Mouse (Mus musculus): ENCODE measurements around the gene Limd2. TPM values are rescaled to one million over a fixed set of nuclear protein-coding genes. Genes with fewer than 3 reads are reported as not detected.

Gene Limd2
- polyA plus RNA-seq, 1 experiment from 2014 or later = 151 TPM

DNA sequence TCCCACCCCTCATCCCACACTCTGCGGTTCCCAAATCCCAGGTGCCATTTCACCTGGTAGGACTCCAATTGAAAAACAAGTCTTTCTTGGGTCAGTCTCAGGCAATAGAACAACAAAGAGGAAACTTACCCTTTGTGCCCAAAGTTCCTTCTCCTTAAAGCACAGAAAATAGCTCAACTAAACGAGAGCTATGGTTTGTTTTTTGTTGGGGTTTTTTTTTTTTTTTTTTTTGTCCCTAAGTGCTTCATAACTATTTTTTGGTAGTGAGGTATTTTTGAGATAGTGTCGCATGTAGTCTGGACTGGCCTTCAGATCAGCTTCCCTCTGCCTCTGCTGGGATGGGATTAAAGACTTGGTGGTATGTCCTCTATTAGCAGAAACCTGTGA lies 33.5 kb upstream of the Limd2 start:
- no peak for ATAC-seq (replicated peaks; ENCODE audit: insufficient number of reproducible peaks, low FRiP score, low TSS enrichment)
- no peaks in the 10 kb centered on the region for H3K27me3 ChIP-seq (ENCODE audit: control insufficient read depth, insufficient read depth, low read length)
- H3K4me2 ChIP-seq = peak overlapping the region; percentile 87
- WGBS (ENCODE audit: insufficient replicate concordance) = 30% methylated on average over 3 of the region's 3 CpGs
- 0 out of 2 replicates have a peak, but pooled peaks cover 6% of the 10 kb centered on the region for H3K4me1 ChIP-seq (ENCODE audit: control insufficient read depth, insufficient read depth, low read length)
- H3K27ac ChIP-seq (ENCODE audit: low read depth, low read length) = peak overlapping the region; percentile 80
- peak overlapping the region; percentile 73 for H3K9ac ChIP-seq (ENCODE audit: low read depth, low read length)
- H3K9me3 ChIP-seq (replicated peaks; ENCODE audit: control insufficient read depth, low read length) = no peaks in the 10 kb centered on the region
- peaks cover 7% of the 10 kb centered on the region; the same call in 1 of the 2 replicates for H3K36me3 ChIP-seq (ENCODE audit: control insufficient read depth, insufficient read depth, low read length)
- H3K4me3 ChIP-seq (ENCODE audit: low read depth, low read length) = peak overlapping the region; percentile 79

DNA sequence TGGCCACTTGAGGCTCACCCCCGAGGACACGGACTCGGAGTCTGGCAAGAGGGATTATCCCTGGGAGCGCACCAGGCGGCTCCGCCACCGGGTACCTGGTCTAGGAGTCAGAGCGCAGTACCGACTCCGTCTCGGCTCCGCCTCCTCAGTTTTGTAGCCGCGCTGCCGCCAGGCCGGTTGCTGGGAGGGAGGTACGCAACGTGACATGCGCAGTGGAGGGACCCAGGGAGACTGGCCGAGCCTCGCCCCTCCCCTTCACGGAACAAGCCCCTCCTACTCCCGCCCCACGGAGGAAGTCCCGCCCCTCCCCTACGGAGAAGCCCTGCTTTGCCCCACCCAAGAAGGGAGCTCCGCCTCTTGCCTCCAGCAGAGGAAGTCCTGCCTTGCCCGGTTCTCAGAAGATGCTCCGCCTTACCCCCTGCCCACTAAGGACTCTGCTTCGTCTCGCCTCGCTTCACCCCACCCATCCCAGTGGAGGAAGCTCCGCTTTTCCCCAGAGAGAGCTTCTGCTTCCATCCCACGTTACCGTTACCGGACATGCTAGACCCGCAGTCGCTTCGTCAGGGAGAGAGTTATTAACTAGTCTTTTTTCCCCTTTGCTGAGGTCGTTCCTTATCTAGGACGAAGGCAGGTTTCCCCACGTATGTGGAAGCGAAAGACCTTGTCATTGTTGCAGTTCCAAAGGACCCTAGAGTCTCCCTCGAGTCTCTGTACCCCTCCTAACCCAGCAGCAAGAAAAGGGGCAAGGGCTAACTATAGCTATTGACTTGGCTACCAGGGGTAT lies 32.9 kb upstream of the Limd2 start:
- peak; percentile 97 for ATAC-seq (replicated peaks; ENCODE audit: insufficient number of reproducible peaks, low FRiP score, low TSS enrichment)
- H3K4me3 ChIP-seq (ENCODE audit: low read depth, low read length) = peak overlapping the region; percentile 79
- H3K9me3 ChIP-seq (replicated peaks; ENCODE audit: control insufficient read depth, low read length) = no peaks in the 10 kb centered on the region
- WGBS (ENCODE audit: insufficient replicate concordance) = under 1% methylated on average over 43 of the region's 44 CpGs
- peak overlapping the region; percentile 85 for H3K9ac ChIP-seq (ENCODE audit: low read depth, low read length)
- peak overlapping the region; percentile 91 for H3K27ac ChIP-seq (ENCODE audit: low read depth, low read length)
- H3K27me3 ChIP-seq (ENCODE audit: control insufficient read depth, insufficient read depth, low read length) = no peaks in the 10 kb centered on the region
- peak overlapping the region; percentile 87 for H3K4me2 ChIP-seq
- H3K36me3 ChIP-seq (ENCODE audit: control insufficient read depth, insufficient read depth, low read length) = peaks cover 7% of the 10 kb centered on the region; the same call in 1 of the 2 replicates
- H3K4me1 ChIP-seq (ENCODE audit: control insufficient read depth, insufficient read depth, low read length) = 0 out of 2 replicates have a peak, but pooled peaks cover 6% of the 10 kb centered on the region

DNA sequence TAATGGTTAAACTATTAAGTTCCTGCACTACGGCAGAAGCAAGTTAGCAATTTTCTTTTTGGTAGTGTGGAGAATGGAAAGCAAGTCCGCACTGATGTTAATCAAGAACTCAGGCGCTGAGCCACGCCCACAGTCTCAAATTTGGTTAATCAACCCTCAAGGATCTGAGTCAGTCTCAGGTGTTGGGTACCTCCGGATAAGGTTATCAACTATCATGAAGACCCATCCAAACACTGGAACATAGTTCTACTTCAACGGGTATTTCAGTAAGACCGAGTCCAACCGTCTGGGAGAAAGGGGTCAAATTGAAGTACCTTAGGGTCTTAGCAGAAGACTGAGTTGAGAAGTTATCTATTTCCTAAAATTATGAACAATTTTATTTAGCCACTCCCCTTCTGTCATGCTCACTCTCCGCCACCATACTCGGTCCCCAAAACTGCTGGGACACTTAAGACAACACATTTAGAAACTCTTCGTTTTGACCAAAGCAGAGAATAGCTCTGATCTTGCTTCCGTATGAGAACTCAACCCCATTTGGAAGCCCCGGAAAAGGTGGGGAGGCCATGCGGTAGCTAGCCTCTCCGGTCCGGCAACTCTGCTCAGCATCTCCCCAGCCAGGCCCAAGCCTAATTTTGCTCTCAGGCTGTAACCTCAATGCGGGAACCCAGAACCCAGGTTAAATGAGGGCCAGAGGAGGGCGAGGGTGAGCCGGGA lies 32.2 kb upstream of the Limd2 start:
- peak overlapping the region; percentile 79 for H3K4me3 ChIP-seq (ENCODE audit: low read depth, low read length)
- H3K4me2 ChIP-seq = peak overlapping the region; percentile 87
- 11% methylated on average over 19 of the region's 19 CpGs for WGBS (ENCODE audit: insufficient replicate concordance)
- H3K9me3 ChIP-seq (replicated peaks; ENCODE audit: control insufficient read depth, low read length) = no peaks in the 10 kb centered on the region
- no peaks in the 10 kb centered on the region for H3K27me3 ChIP-seq (ENCODE audit: control insufficient read depth, insufficient read depth, low read length)
- H3K36me3 ChIP-seq (ENCODE audit: control insufficient read depth, insufficient read depth, low read length) = peaks cover 3% of the 10 kb centered on the region; the same call in 1 of the 2 replicates
- 0 out of 2 replicates have a peak, but pooled peaks cover 6% of the 10 kb centered on the region for H3K4me1 ChIP-seq (ENCODE audit: control insufficient read depth, insufficient read depth, low read length)
- H3K9ac ChIP-seq (ENCODE audit: low read depth, low read length) = peak overlapping the region; percentile 85
- peak overlapping the region; percentile 91 for H3K27ac ChIP-seq (ENCODE audit: low read depth, low read length)
- ATAC-seq (replicated peaks; ENCODE audit: insufficient number of reproducible peaks, low FRiP score, low TSS enrichment) = peak; percentile 25

DNA sequence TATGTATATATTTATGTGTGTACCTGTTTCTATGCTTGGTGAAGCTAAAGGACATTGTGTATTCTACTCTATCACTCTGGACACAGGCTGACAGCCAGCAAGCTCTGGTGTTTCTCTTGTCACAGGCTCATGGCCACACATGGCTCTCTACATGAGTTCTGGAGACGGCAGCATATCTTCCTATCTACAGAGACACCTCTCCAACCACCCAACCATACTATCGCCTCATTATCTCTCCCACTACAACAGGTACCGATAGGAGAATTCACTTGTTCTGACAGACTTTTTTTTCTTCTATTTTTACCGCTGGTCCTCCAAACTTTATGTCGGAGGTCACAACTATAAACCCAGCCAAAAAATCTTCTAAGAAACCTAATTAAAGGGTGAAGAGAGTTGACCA lies 31.6 kb upstream of the Limd2 start:
- Histone ChIP-seq H3K4me3 (ENCODE audit: low read depth, low read length) (peak overlapping the region; percentile 79), H3K36me3 (ENCODE audit: control insufficient read depth, insufficient read depth, low read length) (no peaks in the 10 kb centered on the region), H3K9me3 (replicated peaks; ENCODE audit: control insufficient read depth, low read length) (no peaks in the 10 kb centered on the region), H3K4me2 (peak overlapping the region; percentile 87), H3K9ac (ENCODE audit: low read depth, low read length) (no peak overlapping the region), H3K27ac (ENCODE audit: low read depth, low read length) (no peak overlapping the region), H3K27me3 (ENCODE audit: control insufficient read depth, insufficient read depth, low read length) (no peaks in the 10 kb centered on the region), H3K4me1 (ENCODE audit: control insufficient read depth, insufficient read depth, low read length) (0 out of 2 replicates have a peak, but pooled peaks cover 6% of the 10 kb centered on the region)
- WGBS (ENCODE audit: insufficient replicate concordance) = 60% methylated on average over 5 of the region's 5 CpGs
- ATAC-seq (replicated peaks; ENCODE audit: insufficient number of reproducible peaks, low FRiP score, low TSS enrichment) = no peak

DNA sequence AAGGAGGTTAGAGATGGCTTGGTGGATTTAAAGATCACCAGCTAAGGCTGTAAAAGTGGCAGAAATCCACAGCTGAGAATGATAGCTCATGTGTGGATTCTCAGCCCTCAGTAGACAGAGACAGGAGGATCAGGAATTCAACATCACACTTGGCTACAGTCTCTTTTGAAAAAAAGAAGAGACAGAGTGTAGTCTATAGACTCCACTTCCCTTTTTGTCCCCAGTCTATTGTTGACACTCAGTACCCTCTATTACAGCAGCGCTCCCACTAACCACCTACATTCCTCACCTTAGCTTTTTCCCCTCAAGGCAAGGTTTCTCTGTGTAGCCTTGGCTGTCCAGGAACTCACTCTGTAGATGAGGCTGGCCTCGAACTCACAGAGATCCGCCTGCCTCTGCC lies 31.1 kb upstream of the Limd2 start:
- Histone ChIP-seq H3K36me3 (ENCODE audit: control insufficient read depth, insufficient read depth, low read length) (no peaks in the 10 kb centered on the region), H3K4me2 (no peak overlapping the region), H3K9ac (ENCODE audit: low read depth, low read length) (no peak overlapping the region), H3K4me1 (ENCODE audit: control insufficient read depth, insufficient read depth, low read length) (0 out of 2 replicates have a peak, but pooled peaks cover 6% of the 10 kb centered on the region), H3K27me3 (ENCODE audit: control insufficient read depth, insufficient read depth, low read length) (no peaks in the 10 kb centered on the region), H3K27ac (ENCODE audit: low read depth, low read length) (no peak overlapping the region), H3K4me3 (ENCODE audit: low read depth, low read length) (no peak overlapping the region), H3K9me3 (replicated peaks; ENCODE audit: control insufficient read depth, low read length) (no peaks in the 10 kb centered on the region)
- ATAC-seq (replicated peaks; ENCODE audit: insufficient number of reproducible peaks, low FRiP score, low TSS enrichment) = no peak
- WGBS (ENCODE audit: insufficient replicate concordance) = 91% methylated on average over 3 of the region's 3 CpGs

- Histone ChIP-seq H3K27ac (ENCODE audit: low read depth, low read length) (no peak overlapping the region), H3K4me3 (ENCODE audit: low read depth, low read length) (no peak overlapping the region), H3K4me2 (no peak overlapping the region), H3K27me3 (ENCODE audit: control insufficient read depth, insufficient read depth, low read length) (no peaks in the 10 kb centered on the region), H3K4me1 (ENCODE audit: control insufficient read depth, insufficient read depth, low read length) (0 out of 2 replicates have a peak, but pooled peaks cover 2% of the 10 kb centered on the region), H3K36me3 (ENCODE audit: control insufficient read depth, insufficient read depth, low read length) (no peaks in the 10 kb centered on the region), H3K9me3 (replicated peaks; ENCODE audit: control insufficient read depth, low read length) (no peaks in the 10 kb centered on the region), H3K9ac (ENCODE audit: low read depth, low read length) (no peak overlapping the region)
- no peak for ATAC-seq (replicated peaks; ENCODE audit: insufficient number of reproducible peaks, low FRiP score, low TSS enrichment)
- WGBS (ENCODE audit: insufficient replicate concordance) = 84% methylated on average over 4 of the region's 4 CpGs
These were observed 26.7 kb upstream of the Limd2 start for GRCm38 (mm10) chr11:106187326-106187725.

- H3K4me2 ChIP-seq = no peak overlapping the region
- no peaks in the 10 kb centered on the region for H3K27me3 ChIP-seq (ENCODE audit: control insufficient read depth, insufficient read depth, low read length)
- ATAC-seq (replicated peaks; ENCODE audit: insufficient number of reproducible peaks, low FRiP score, low TSS enrichment) = no peak
- 0 out of 2 replicates have a peak, but pooled peaks cover 5% of the 10 kb centered on the region for H3K4me1 ChIP-seq (ENCODE audit: control insufficient read depth, insufficient read depth, low read length)
- WGBS (ENCODE audit: insufficient replicate concordance) = 75% methylated on average over 2 of the region's 2 CpGs
- no peaks in the 10 kb centered on the region for H3K9me3 ChIP-seq (replicated peaks; ENCODE audit: control insufficient read depth, low read length)
- H3K4me3 ChIP-seq (ENCODE audit: low read depth, low read length) = no peak overlapping the region
- H3K9ac ChIP-seq (ENCODE audit: low read depth, low read length) = no peak overlapping the region
- H3K27ac ChIP-seq (ENCODE audit: low read depth, low read length) = no peak overlapping the region
- H3K36me3 ChIP-seq (ENCODE audit: control insufficient read depth, insufficient read depth, low read length) = no peaks in the 10 kb centered on the region
These were observed 19.8 kb upstream of the Limd2 start for GRCm38 (mm10) chr11:106180449-106180801.

DNA sequence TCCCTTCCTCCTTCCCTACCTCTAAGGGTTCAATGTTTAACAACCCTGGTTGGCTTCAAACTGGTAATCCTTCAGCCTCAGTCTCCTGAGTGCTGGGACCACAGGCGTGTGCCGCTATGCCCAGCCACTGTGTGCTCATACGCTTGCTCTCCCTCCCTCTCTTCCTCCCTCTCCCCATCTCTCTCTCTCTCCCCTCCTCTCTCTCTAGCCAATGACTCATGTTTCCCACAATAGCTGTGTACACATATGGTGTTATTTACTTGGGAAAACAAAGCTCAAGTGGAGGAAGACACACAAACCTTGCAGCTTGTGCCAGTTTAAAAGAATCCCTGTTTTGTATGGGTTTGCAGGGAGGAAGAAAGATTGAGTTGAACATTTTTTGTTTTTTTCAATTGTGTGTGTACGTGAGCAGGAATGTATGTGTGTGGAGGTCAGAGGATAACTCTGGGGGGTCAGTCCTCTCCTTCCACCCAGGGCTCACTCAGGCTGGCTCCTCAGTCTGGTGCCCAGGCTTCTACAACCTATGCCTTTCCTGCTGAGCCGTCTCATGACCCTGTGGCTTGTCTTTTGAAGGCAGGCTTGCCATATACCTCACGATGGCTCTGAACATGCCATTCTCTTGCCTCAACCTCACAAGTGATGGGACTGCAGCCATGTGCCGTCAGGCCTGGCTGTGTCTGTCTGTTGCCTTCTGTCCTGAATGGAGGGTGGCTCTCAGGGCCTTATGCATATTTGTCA lies 19.2 kb upstream of the Limd2 start:
- Histone ChIP-seq H3K9me3 (replicated peaks; ENCODE audit: control insufficient read depth, low read length) (no peaks in the 10 kb centered on the region), H3K4me1 (ENCODE audit: control insufficient read depth, insufficient read depth, low read length) (0 out of 2 replicates have a peak, but pooled peaks cover 5% of the 10 kb centered on the region), H3K9ac (ENCODE audit: low read depth, low read length) (no peak overlapping the region)

More for the DNA sequence above, 19.2 kb upstream of the Limd2 start:
- WGBS (ENCODE audit: insufficient replicate concordance) = 69% methylated on average over 7 of the region's 7 CpGs
- Histone ChIP-seq H3K27ac (ENCODE audit: low read depth, low read length) (no peak overlapping the region), H3K36me3 (ENCODE audit: control insufficient read depth, insufficient read depth, low read length) (no peaks in the 10 kb centered on the region), H3K27me3 (ENCODE audit: control insufficient read depth, insufficient read depth, low read length) (no peaks in the 10 kb centered on the region), H3K4me2 (no peak overlapping the region), H3K4me3 (ENCODE audit: low read depth, low read length) (no peak overlapping the region)
- no peak for ATAC-seq (replicated peaks; ENCODE audit: insufficient number of reproducible peaks, low FRiP score, low TSS enrichment)
